Mouse (Mus musculus): ENCODE measurements around the gene Wasf3. TPM values are rescaled to one million over a fixed set of nuclear protein-coding genes. Genes with fewer than 3 reads are reported as not detected.

The Wasf3 gene
- polyA plus RNA-seq, 1 experiment from 2014 or later, result 14.1 TPM

DNA sequence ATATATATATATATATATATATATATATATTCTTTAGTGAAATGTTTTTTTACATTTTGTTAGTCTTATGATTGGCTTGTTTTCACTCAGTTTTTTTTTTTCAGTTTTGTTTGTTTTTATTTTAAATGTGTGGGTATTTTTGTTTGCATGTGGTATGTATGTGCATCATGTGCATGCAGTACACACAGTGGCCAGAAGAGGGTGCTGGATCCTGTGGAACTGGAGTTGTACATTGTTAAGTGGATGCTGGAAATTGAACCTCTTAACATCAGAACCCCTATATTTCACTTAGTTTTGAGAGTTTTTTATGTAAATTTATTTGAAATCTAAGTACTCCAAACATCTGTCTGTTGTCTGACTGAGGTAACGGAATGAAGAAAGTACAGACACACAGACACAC lies 21.3 kb downstream of the Wasf3 start:
- H3K9ac ChIP-seq, result no peak overlapping the region
- no peak for ATAC-seq (ENCODE audit: low FRiP score)
- no peaks in the 10 kb centered on the region for H3K36me3 ChIP-seq
- no peaks in the 10 kb centered on the region for H3K27me3 ChIP-seq
- H3K27ac ChIP-seq, result no peak overlapping the region
- no peak overlapping the region for H3K4me3 ChIP-seq
- H3K4me1 ChIP-seq (replicated peaks), result peaks cover 22% of the 10 kb centered on the region
- no peak overlapping the region for H3K4me2 ChIP-seq
- H3K9me3 ChIP-seq, result no peaks in the 10 kb centered on the region
- WGBS, result 97% methylated on average over 1 of the region's 1 CpGs

DNA sequence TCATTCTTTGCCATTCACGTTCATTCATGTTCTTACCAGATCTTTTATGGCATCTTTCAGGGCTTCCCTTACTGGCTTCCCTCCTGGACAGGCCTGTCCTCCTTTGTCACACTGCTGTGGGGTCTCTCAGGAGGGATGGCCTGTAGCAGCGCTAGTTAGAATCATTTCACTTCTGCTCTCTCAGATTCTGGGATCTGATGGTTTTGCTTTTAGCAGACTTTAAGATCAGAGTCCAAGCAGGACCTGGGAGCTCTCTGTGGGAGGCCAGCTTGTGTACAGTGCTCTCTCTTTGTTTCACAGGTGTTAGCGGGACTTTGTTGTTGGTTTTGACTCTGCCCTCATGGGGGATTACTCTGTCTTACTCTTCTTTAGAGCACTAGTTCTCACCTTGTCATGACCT lies 23.0 kb downstream of the Wasf3 start:
- no peak overlapping the region for H3K27ac ChIP-seq
- H3K4me2 ChIP-seq, result no peak overlapping the region
- peaks cover 30% of the 10 kb centered on the region for H3K4me1 ChIP-seq (replicated peaks)
- H3K9me3 ChIP-seq, result no peaks in the 10 kb centered on the region
- no peaks in the 10 kb centered on the region for H3K36me3 ChIP-seq
- H3K27me3 ChIP-seq, result no peaks in the 10 kb centered on the region
- no peak for ATAC-seq (ENCODE audit: low FRiP score)
- no peak overlapping the region for H3K9ac ChIP-seq
- WGBS, result 45% methylated on average over 3 of the region's 3 CpGs
- no peak overlapping the region for H3K4me3 ChIP-seq

DNA sequence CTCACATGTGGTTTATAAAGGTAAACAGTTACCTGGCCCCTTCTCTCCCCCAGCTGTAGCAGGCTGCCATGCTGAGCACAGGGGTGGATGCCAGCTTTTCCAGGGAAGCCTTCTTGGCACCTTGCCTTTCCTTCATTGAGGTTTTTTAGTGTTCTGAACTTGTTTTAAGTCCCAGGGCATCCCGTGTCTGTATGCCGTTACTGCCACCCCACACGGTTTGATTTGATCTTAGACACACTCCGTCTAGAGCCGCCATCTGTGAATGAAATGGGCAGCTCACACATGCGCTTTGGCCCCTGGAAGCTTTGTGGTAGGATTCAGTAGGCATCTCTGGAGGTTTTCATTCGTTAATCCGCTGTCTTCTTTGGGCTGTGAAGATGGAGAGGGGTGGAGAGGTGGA lies 23.8 kb downstream of the Wasf3 start:
- no peak for ATAC-seq (ENCODE audit: low FRiP score)
- H3K9me3 ChIP-seq, result no peaks in the 10 kb centered on the region
- WGBS, result 74% methylated on average over 8 of the region's 8 CpGs

DNA sequence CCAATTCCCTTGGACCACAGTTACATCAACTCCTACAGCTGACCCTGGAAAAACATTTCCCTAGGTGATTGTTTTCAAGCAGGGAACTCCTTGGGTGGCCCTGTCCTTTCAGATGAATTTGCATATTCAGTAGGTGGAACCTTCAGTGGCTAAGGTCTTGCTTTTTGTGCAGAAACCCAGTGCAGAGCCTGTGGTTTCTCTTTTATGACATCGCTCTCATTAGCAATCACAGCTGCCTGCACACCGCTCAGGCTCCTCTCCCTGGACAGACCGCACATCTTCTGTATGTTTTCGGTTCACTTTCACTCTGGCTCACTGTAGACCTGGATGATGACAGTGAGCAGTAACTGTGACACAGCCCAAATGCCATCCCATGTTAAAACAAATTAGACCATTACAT lies 26.0 kb downstream of the Wasf3 start:
- Histone ChIP-seq H3K9me3 (no peaks in the 10 kb centered on the region), H3K4me2 (no peak overlapping the region), H3K9ac (no peak overlapping the region), H3K27me3 (no peaks in the 10 kb centered on the region), H3K36me3 (no peaks in the 10 kb centered on the region), H3K4me1 (replicated peaks) (peaks cover 57% of the 10 kb centered on the region), H3K4me3 (no peak overlapping the region), H3K27ac (no peak overlapping the region)
- 45% methylated on average over 4 of the region's 4 CpGs for WGBS
- ATAC-seq (ENCODE audit: low FRiP score), result no peak

More for the DNA sequence above, 23.8 kb downstream of the Wasf3 start:
- Histone ChIP-seq H3K4me2 (no peak overlapping the region), H3K4me1 (replicated peaks) (peaks cover 38% of the 10 kb centered on the region), H3K27ac (no peak overlapping the region), H3K4me3 (no peak overlapping the region), H3K36me3 (no peaks in the 10 kb centered on the region), H3K27me3 (no peaks in the 10 kb centered on the region), H3K9ac (no peak overlapping the region)

DNA sequence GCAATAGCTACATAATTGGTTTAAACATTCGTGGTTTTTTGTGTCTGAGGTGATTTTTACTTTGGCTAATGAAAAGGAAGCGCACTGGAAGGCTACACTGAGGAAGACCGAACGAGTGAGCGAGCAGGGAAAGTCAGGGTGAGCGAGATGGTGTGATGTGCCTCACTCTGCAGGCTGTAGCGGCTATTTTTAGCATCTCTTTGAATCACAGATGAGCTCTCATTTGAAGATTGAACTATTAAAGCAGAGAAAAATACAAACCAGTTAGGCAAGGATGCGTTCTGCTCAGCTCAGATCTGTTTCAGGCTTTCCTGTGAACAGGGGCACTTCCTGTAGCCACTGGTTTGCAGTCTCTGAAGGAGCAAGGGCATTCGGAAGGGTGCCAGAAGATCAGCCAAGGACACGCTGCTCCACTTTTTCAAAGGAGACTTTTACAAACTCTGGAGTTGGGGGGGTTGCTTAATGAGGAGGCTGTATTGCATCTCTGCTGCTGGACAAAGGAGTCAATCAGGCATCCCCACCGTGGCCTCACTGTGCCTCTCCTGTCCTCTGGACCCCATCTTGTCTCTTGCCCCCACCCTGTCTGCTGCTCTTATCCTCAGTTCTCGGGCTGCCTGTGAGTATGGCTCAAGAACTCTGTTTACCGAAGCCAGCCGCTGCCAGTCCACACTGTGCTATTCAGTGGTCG lies 28.1 kb downstream of the Wasf3 start:
- 0 out of 2 replicates have a peak, but pooled peaks have one; percentile 14 for ATAC-seq (ENCODE audit: low FRiP score)
- Histone ChIP-seq H3K4me1 (replicated peaks) (peaks cover 76% of the 10 kb centered on the region), H3K4me3 (no peak overlapping the region), H3K9me3 (no peaks in the 10 kb centered on the region), H3K36me3 (no peaks in the 10 kb centered on the region), H3K27me3 (no peaks in the 10 kb centered on the region), H3K27ac (no peak overlapping the region), H3K4me2 (no peak overlapping the region), H3K9ac (no peak overlapping the region)
- 49% methylated on average over 15 of the region's 15 CpGs for WGBS

DNA sequence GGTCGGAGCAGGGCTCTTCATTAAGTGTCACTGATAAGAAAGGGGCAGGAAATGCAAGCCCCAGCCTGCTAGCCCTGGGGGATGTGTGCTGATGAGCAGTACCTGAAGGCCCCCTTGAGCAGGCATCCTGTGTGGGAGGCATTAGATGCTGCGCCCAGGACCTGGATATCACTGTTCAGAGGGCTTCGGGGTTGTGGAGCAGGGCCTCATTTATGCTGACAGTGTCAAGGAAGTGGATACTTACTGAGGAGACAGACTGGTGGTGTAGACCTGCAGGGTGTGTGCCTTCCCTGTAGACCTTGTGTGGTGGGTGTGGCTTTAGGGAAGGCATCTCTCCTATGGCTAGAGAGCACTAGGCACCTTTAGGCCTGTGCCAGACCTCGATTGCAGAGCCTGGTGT lies 29.8 kb downstream of the Wasf3 start:
- Histone ChIP-seq H3K9ac (no peak overlapping the region), H3K4me2 (no peak overlapping the region), H3K9me3 (no peaks in the 10 kb centered on the region), H3K27me3 (no peaks in the 10 kb centered on the region), H3K36me3 (no peaks in the 10 kb centered on the region), H3K4me1 (replicated peaks) (peaks cover 81% of the 10 kb centered on the region), H3K27ac (no peak overlapping the region), H3K4me3 (no peak overlapping the region)
- 0 out of 2 replicates have a peak, but pooled peaks have one; percentile 12 for ATAC-seq (ENCODE audit: low FRiP score)
- 88% methylated on average over 4 of the region's 4 CpGs for WGBS

DNA sequence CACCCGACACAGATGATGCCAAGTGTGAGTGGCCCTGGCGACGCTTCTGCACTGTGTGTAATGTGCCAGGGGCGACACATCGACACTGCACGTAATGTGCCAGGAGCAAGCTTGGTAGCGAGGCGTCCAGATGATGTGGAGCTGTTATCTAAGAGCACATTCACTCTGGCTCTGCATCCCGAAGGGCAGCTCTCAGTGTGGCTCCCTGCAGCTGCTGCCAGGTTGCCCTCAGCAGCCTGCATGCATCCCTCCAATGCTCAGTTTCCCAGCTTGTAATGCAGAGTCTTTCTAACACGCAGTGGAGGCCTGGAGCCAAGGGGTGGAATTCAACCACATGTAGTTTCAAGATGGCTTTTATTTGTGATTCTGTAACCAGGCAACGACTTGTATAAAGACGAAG lies 30.4 kb downstream of the Wasf3 start:
- H3K4me2 ChIP-seq, result no peak overlapping the region
- no peak overlapping the region for H3K9ac ChIP-seq
- H3K4me3 ChIP-seq, result no peak overlapping the region
- ATAC-seq (ENCODE audit: low FRiP score), result peak; percentile 15; the same call in 1 of the 2 replicates
- no peak overlapping the region for H3K27ac ChIP-seq
- WGBS, result 66% methylated on average over 12 of the region's 12 CpGs
- no peaks in the 10 kb centered on the region for H3K36me3 ChIP-seq
- H3K9me3 ChIP-seq, result no peaks in the 10 kb centered on the region
- no peaks in the 10 kb centered on the region for H3K27me3 ChIP-seq
- H3K4me1 ChIP-seq (replicated peaks), result peaks cover 75% of the 10 kb centered on the region

DNA sequence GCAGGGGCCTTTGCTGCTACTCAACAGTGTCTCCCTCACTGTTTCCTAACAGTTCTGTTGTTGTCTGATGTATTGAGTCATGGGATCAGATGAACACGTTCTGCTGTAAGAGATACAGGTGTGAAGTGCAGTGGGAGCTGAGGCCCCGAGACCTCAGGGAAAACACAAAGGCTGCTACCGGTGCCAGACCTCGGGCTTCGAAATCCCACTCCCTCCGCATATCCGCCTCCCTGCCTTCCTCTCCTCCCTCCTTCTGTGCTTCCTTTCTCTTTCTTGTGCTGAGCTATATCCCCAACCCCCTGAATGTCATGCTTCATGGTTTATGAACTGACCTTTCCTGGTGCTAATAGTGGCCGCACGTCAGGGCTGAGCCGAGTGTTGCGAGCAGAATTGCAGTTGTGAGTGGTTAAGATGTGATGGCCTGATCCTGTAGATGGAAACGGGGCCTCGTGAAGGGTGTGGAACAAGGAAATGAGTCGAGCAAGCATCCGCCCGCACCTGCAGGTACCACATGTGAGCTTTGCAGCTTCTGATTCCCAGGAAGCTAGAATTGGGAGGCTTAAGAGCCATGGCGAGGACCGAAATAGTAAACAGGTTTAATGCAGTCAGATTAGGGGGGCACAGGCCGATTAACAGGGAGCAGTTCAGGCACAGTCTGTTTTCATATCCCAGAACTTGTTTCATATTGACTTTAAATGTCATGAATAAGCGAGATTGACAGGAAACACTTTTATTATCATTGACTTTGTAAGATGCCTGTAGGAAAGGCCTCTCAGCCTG lies 31.7 kb downstream of the Wasf3 start:
- H3K27me3 ChIP-seq, result no peaks in the 10 kb centered on the region
- peaks cover 63% of the 10 kb centered on the region for H3K4me1 ChIP-seq (replicated peaks)
- no peak overlapping the region for H3K4me3 ChIP-seq
- 0 out of 2 replicates have a peak overlapping the region, but pooled peaks have one; percentile 5 for H3K27ac ChIP-seq
- WGBS, result 74% methylated on average over 20 of the region's 20 CpGs
- no peaks in the 10 kb centered on the region for H3K36me3 ChIP-seq
- ATAC-seq (ENCODE audit: low FRiP score), result no peak
- H3K9ac ChIP-seq, result no peak overlapping the region
- H3K4me2 ChIP-seq, result no peak overlapping the region
- no peaks in the 10 kb centered on the region for H3K9me3 ChIP-seq

DNA sequence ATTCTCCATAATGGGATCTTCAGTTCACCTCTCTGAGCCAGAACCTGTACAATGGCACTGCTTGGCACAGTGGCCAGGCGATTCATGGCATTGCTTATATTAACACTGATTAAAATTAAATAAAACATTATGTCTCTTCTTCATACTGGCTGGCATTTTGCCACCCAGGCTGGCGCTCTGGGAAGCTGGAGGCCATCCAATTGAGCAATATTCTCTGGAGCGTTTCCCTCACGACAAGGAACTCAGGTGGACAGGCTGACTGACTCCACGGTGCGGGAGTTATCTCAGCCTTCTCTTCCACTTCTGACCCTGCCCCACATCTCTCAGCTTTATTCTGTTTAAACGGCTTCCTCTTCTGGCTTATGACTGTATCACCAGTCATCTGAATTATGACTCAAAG lies 33.3 kb downstream of the Wasf3 start:
- H3K27me3 ChIP-seq, result no peaks in the 10 kb centered on the region
- no peaks in the 10 kb centered on the region for H3K36me3 ChIP-seq
- no peak overlapping the region for H3K9ac ChIP-seq
- H3K9me3 ChIP-seq, result no peaks in the 10 kb centered on the region
- ATAC-seq (ENCODE audit: low FRiP score), result no peak
- no peak overlapping the region for H3K27ac ChIP-seq
- 64% methylated on average over 7 of the region's 7 CpGs for WGBS
- peaks cover 48% of the 10 kb centered on the region for H3K4me1 ChIP-seq (replicated peaks)
- H3K4me2 ChIP-seq, result no peak overlapping the region
- H3K4me3 ChIP-seq, result no peak overlapping the region

DNA sequence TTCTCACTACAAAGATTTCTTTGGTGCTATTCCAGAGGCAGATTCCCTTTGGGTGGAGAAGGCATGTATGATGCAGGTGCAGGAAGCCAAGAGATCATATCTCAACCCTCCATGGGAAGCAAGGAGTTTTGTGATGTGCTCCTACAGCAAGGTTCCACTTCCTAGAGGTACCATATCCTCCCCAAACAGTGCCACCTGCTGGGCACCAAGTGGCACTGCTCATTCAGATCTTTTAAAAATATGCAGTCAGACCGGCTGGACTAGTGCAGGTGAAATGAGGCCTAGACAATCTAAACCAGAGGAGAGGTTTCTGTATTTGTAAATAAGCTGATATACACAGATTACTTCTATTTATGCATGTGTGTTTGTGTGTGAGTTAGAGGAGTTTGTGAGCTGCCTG lies 35.3 kb downstream of the Wasf3 start:
- Histone ChIP-seq H3K9ac (no peak overlapping the region), H3K4me1 (replicated peaks) (peaks cover 45% of the 10 kb centered on the region), H3K36me3 (no peaks in the 10 kb centered on the region), H3K4me2 (no peak overlapping the region), H3K9me3 (no peaks in the 10 kb centered on the region), H3K27me3 (no peaks in the 10 kb centered on the region), H3K27ac (no peak overlapping the region), H3K4me3 (no peak overlapping the region)
- ATAC-seq (ENCODE audit: low FRiP score), result no peak
- 49% methylated on average over 1 of the region's 1 CpGs for WGBS

DNA sequence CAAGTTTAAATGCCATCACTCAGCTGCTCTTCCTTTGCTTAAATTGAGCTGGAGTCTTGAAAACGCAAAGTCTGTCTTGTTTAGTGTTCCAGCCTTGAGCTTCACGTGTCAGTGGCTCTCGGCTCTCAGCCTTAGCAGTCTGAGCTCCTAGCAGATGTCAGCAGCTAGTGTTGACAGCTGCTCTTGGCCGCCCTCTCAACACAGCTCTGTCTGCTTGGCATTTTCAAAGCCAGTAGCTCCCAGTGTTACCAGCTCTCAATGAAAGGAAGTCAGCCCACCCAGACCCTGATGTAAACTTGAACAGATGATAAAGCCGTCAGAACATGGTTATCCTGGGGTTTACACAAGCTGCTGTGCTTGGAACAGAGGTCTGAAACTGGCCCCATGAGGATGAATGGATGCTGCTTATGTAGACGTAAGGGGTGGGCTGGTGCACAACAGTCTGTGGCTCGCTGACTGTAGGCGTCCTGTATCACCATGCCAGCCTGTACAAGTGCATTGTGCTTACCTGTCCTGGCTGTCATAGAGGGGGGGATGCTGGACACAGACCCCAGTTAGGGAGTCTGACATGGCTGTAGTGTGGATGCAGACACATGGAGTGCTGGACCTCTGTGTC lies 40.0 kb downstream of the Wasf3 start:
- no peaks in the 10 kb centered on the region for H3K27me3 ChIP-seq
- H3K9ac ChIP-seq, result no peak overlapping the region
- ATAC-seq (ENCODE audit: low FRiP score), result peak; percentile 46
- no peaks in the 10 kb centered on the region for H3K9me3 ChIP-seq
- WGBS, result 66% methylated on average over 8 of the region's 8 CpGs
- H3K4me2 ChIP-seq, result no peak overlapping the region
- peaks cover 33% of the 10 kb centered on the region for H3K4me1 ChIP-seq (replicated peaks)
- no peak overlapping the region for H3K4me3 ChIP-seq
- peak overlapping the region; percentile 41 for H3K27ac ChIP-seq
- H3K36me3 ChIP-seq, result no peaks in the 10 kb centered on the region

DNA sequence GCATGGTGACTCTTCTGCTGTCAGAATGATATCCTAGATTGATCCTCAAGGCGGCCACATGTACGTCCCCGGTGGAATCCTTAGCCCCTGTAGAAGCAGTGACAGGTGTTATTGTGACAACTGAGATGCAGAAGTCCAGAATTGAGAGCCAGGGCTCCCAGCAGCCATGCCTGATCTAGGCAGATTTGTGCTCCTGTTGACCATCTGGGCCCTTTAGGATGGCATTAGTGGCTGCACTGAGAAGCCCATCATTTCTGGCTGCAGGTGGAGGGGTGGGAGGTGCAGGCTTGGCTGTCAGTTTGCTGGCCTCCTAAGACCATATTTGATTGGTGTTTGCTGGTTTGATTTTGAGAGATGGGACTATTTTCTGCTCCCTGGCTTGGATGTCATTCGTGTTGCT lies 40.9 kb downstream of the Wasf3 start:
- Histone ChIP-seq H3K36me3 (no peaks in the 10 kb centered on the region), H3K9ac (no peak overlapping the region), H3K4me2 (no peak overlapping the region), H3K4me3 (no peak overlapping the region), H3K27ac (no peak overlapping the region), H3K4me1 (replicated peaks) (peaks cover 33% of the 10 kb centered on the region), H3K9me3 (no peaks in the 10 kb centered on the region), H3K27me3 (no peaks in the 10 kb centered on the region)
- WGBS, result 70% methylated on average over 4 of the region's 4 CpGs
- no peak for ATAC-seq (ENCODE audit: low FRiP score)
